Mouse (Mus musculus): ENCODE data around the gene Olfr1107.

Olfr1107 gene

GRCm38 (mm10) chr2:87075717-87076116, at the start of gene Olfr1107:
Gene Olfr1107, minus strand, starts transcription at chr2:87075817.
- no peak for DNase-seq (ENCODE audit: low read depth, low spot score)

- DNase-seq (ENCODE audit: low read depth, low spot score): no peak
These were observed 38.9 kb upstream of the Olfr1107 start, which contains the start of gene Olfr259 for GRCm38 (mm10) chr2:87114467-87114866. Gene Olfr259, minus strand, starts transcription at chr2:87114567.

- no peak for DNase-seq (ENCODE audit: low read depth, low spot score)
These were observed 20.3 kb upstream of the Olfr1107 start, which contains the start of gene Olfr1109 for GRCm38 (mm10) chr2:87095908-87096307. Gene Olfr1109, minus strand, starts transcription at chr2:87096008.

GRCm38 (mm10) chr2:87052173-87052572, 23.4 kb downstream of the Olfr1107 start, which contains the start of gene Olfr1106:
Gene Olfr1106, minus strand, starts transcription at chr2:87052273.
- no peak for DNase-seq (ENCODE audit: low read depth, low spot score)

- no peak for DNase-seq (ENCODE audit: low read depth, low spot score)
These were observed 39.2 kb downstream of the Olfr1107 start, which contains the start of gene Olfr1105 for GRCm38 (mm10) chr2:87036431-87036830. Gene Olfr1105, minus strand, starts transcription at chr2:87036531.

- no peak for DNase-seq (ENCODE audit: low read depth, low spot score)
These were observed 48.6 kb downstream of the Olfr1107 start, which contains the start of gene Olfr1104 for GRCm38 (mm10) chr2:87026980-87027379. Gene Olfr1104, minus strand, starts transcription at chr2:87027080.
